Mouse (Mus musculus) embryo, embryonic 10.5 days (tissue): ENCODE results near the gene Paxbp1.
A peak's percentile ranks its signal among the peaks of the same experiment; 100 is the strongest.

Source experiments
- DNase-seq: peaks from one replicate; pipeline ENCODE4 v3.0.0-alpha.2; 2015; ENCODE audit warnings: low spot score

The Paxbp1 gene

GRCm38 (mm10) chr16:91055150-91055549 lies 10.8 kb upstream of the Paxbp1 start:
- DNase-seq, result no peak

- DNase-seq, result no peak
Observed at GRCm38 (mm10) chr16:91053599-91053998, 9.3 kb upstream of the Paxbp1 start.

- peak; percentile 69 for DNase-seq
Observed at GRCm38 (mm10) chr16:91045511-91045910, 1.2 kb upstream of the Paxbp1 start.

- peak; percentile 60 for DNase-seq
Observed at GRCm38 (mm10) chr16:91043461-91044248, 688 bp downstream of the Paxbp1 start.

- DNase-seq, result no peak
Observed at GRCm38 (mm10) chr16:91042640-91043039, 1.7 kb downstream of the Paxbp1 start.

GRCm38 (mm10) chr16:91035866-91036265 lies 8.5 kb downstream of the Paxbp1 start:
- DNase-seq, result no peak

GRCm38 (mm10) chr16:91030751-91031150 lies 13.6 kb downstream of the Paxbp1 start:
- DNase-seq, result no peak

GRCm38 (mm10) chr16:91029901-91030300 lies 14.4 kb downstream of the Paxbp1 start:
- no peak for DNase-seq

- DNase-seq, result no peak
Observed at GRCm38 (mm10) chr16:91029161-91029743, 15.1 kb downstream of the Paxbp1 start.

- no peak for DNase-seq
Observed at GRCm38 (mm10) chr16:91026290-91026689, 18.1 kb downstream of the Paxbp1 start.

- peak; percentile 18 for DNase-seq
Observed at GRCm38 (mm10) chr16:91023384-91023783, 21.0 kb downstream of the Paxbp1 start.

- DNase-seq, result no peak
Observed at GRCm38 (mm10) chr16:91020842-91021483, 23.4 kb downstream of the Paxbp1 start.

- no peak for DNase-seq
Observed at GRCm38 (mm10) chr16:91019476-91019875, 24.9 kb downstream of the Paxbp1 start.

- DNase-seq, result no peak
Observed at GRCm38 (mm10) chr16:91015761-91016160, 28.6 kb downstream of the Paxbp1 start.

GRCm38 (mm10) chr16:91011847-91012246 lies 32.5 kb downstream of the Paxbp1 start:
- no peak for DNase-seq

- peak; percentile 92 for DNase-seq
Observed at GRCm38 (mm10) chr16:91011021-91011683, 33.2 kb downstream of the Paxbp1 start, which contains the start of gene Synj1. TSS of gene Synj1 (minus strand) at chr16:91011308.

GRCm38 (mm10) chr16:91010581-91011020 lies 33.7 kb downstream of the Paxbp1 start:
- DNase-seq, result peak; percentile 40

GRCm38 (mm10) chr16:91009942-91010529 lies 34.3 kb downstream of the Paxbp1 start:
- DNase-seq, result peak; percentile 35

GRCm38 (mm10) chr16:91004915-91005538 lies 39.3 kb downstream of the Paxbp1 start:
- DNase-seq, result no peak

GRCm38 (mm10) chr16:91001098-91001497 lies 43.2 kb downstream of the Paxbp1 start:
- no peak for DNase-seq

GRCm38 (mm10) chr16:90999827-91000226 lies 44.5 kb downstream of the Paxbp1 start:
- DNase-seq, result no peak
